Mouse (Mus musculus): ENCODE data around the gene Nupl1. TPM values are rescaled to one million over a fixed set of nuclear protein-coding genes. Genes with fewer than 3 reads are reported as not detected.

The Nupl1 gene
- polyA plus RNA-seq, 1 experiment: not detected

GRCm38 (mm10) chr14:60194606-60195005, 56.6 kb downstream of the Nupl1 start:
- TF ChIP-seq GATA1 (IDR thresholded peaks at IDR 0.05; ENCODE audit: borderline replicate concordance, low read length) (no peak), FLI1 (IDR thresholded peaks at IDR 0.05; ENCODE audit: low read length) (no peak)
- H3K4me3 ChIP-seq (replicated peaks): no peak overlapping the region
- no peaks in the 10 kb centered on the region; the same call in 1 of the 2 replicates for H3K4me1 ChIP-seq
- H3K36me3 ChIP-seq (replicated peaks; ENCODE audit: low read length): no peaks in the 10 kb centered on the region
- no peaks in the 10 kb centered on the region for H3K27me3 ChIP-seq (replicated peaks)
- peaks cover 16% of the 10 kb centered on the region for H3K9me3 ChIP-seq

- H3K27me3 ChIP-seq (replicated peaks): peaks cover 3% of the 10 kb centered on the region
- TF ChIP-seq FLI1 (IDR thresholded peaks at IDR 0.05; ENCODE audit: low read length) (no peak), GATA1 (IDR thresholded peaks at IDR 0.05; ENCODE audit: borderline replicate concordance, low read length) (no peak)
- H3K9me3 ChIP-seq: peaks cover 16% of the 10 kb centered on the region
- H3K4me1 ChIP-seq: no peaks in the 10 kb centered on the region; the same call in 1 of the 2 replicates
- H3K4me3 ChIP-seq (replicated peaks): no peak overlapping the region
- no peaks in the 10 kb centered on the region for H3K36me3 ChIP-seq (replicated peaks; ENCODE audit: low read length)
Observed at GRCm38 (mm10) chr14:60189771-60190170, 61.5 kb downstream of the Nupl1 start.

GRCm38 (mm10) chr14:60188201-60188825, 62.9 kb downstream of the Nupl1 start:
- peaks cover 16% of the 10 kb centered on the region for H3K9me3 ChIP-seq
- TF ChIP-seq FLI1 (IDR thresholded peaks at IDR 0.05; ENCODE audit: low read length) (no peak), GATA1 (IDR thresholded peaks at IDR 0.05; ENCODE audit: borderline replicate concordance, low read length) (no peak)
- H3K36me3 ChIP-seq (replicated peaks; ENCODE audit: low read length): no peaks in the 10 kb centered on the region
- H3K27me3 ChIP-seq (replicated peaks): peaks cover 4% of the 10 kb centered on the region
- no peaks in the 10 kb centered on the region for H3K4me1 ChIP-seq
- no peak overlapping the region for H3K4me3 ChIP-seq (replicated peaks)

DNA sequence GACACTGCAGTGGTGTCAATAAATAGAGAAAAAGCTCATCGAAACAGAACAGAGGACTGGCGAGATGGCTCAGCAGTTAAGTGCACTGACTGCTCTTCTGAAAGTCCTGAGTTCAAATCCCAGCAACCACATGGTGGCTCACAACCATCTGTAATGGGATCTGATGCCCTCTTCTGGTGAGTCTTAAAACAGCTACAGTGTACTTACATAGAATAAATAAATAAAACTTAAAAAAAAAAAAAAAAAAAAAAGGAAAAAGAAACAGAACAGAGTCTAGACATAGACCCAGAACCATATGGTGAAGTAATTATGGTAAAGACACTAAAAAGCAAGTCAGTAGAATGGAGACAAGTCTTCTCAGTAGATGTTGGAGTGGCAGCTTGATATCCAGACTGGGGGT, 69.9 kb downstream of the Nupl1 start:
- Histone ChIP-seq H3K9me3 (no peaks in the 10 kb centered on the region), H3K36me3 (replicated peaks; ENCODE audit: low read length) (no peaks in the 10 kb centered on the region), H3K4me1 (peaks cover 28% of the 10 kb centered on the region), H3K27me3 (replicated peaks) (peaks cover 36% of the 10 kb centered on the region), H3K4me3 (replicated peaks) (no peak overlapping the region)
- TF ChIP-seq GATA1 (IDR thresholded peaks at IDR 0.05; ENCODE audit: borderline replicate concordance, low read length) (no peak), FLI1 (IDR thresholded peaks at IDR 0.05; ENCODE audit: low read length) (no peak)

DNA sequence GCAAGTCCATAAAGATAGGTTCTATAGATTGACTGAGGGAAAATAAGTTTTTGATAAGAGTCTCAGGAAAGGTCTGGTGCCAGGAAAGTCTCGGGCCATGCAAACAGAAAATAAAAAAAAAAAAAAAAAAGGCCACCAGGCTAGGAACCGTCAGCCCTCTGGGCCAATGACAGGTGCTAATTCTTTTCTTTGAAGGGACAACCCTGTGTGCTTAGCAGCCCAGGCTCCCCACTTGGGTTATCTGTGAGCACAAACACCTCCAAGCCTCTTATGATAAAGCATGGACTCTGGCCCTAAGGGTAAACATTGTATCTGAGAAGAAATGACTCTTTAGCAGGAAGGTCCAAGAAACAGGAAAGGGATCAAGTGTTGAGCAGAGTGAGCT, 72.7 kb downstream of the Nupl1 start:
- TF ChIP-seq GATA1 (IDR thresholded peaks at IDR 0.05; ENCODE audit: borderline replicate concordance, low read length) (no peak), FLI1 (IDR thresholded peaks at IDR 0.05; ENCODE audit: low read length) (no peak)
- Histone ChIP-seq H3K4me3 (replicated peaks) (no peak overlapping the region), H3K9me3 (no peaks in the 10 kb centered on the region), H3K36me3 (replicated peaks; ENCODE audit: low read length) (no peaks in the 10 kb centered on the region), H3K4me1 (peaks cover 33% of the 10 kb centered on the region), H3K27me3 (replicated peaks) (peaks cover 60% of the 10 kb centered on the region)

- Histone ChIP-seq H3K36me3 (replicated peaks; ENCODE audit: low read length) (no peaks in the 10 kb centered on the region), H3K27me3 (replicated peaks) (peaks cover 65% of the 10 kb centered on the region), H3K4me1 (peaks cover 33% of the 10 kb centered on the region), H3K9me3 (no peaks in the 10 kb centered on the region), H3K4me3 (replicated peaks) (peak overlapping the region; percentile 92)
- TF ChIP-seq FLI1 (IDR thresholded peaks at IDR 0.05; ENCODE audit: low read length): no peak
- TF ChIP-seq GATA1 (IDR thresholded peaks at IDR 0.05; ENCODE audit: borderline replicate concordance, low read length): no peak
Observed at GRCm38 (mm10) chr14:60177614-60178570, 73.3 kb downstream of the Nupl1 start.

GRCm38 (mm10) chr14:60176891-60177613, 74.2 kb downstream of the Nupl1 start:
- Histone ChIP-seq H3K36me3 (replicated peaks; ENCODE audit: low read length) (no peaks in the 10 kb centered on the region), H3K27me3 (replicated peaks) (peaks cover 72% of the 10 kb centered on the region), H3K9me3 (no peaks in the 10 kb centered on the region), H3K4me3 (replicated peaks) (peak overlapping the region; percentile 92), H3K4me1 (peaks cover 33% of the 10 kb centered on the region)
- TF ChIP-seq FLI1 (IDR thresholded peaks at IDR 0.05; ENCODE audit: low read length) (no peak), GATA1 (IDR thresholded peaks at IDR 0.05; ENCODE audit: borderline replicate concordance, low read length) (no peak)

- Histone ChIP-seq H3K36me3 (replicated peaks; ENCODE audit: low read length) (no peaks in the 10 kb centered on the region), H3K27me3 (replicated peaks) (peaks cover 75% of the 10 kb centered on the region), H3K4me1 (peaks cover 33% of the 10 kb centered on the region), H3K9me3 (no peaks in the 10 kb centered on the region), H3K4me3 (replicated peaks) (peak overlapping the region; percentile 92)
- TF ChIP-seq FLI1 (IDR thresholded peaks at IDR 0.05; ENCODE audit: low read length) (no peak), GATA1 (IDR thresholded peaks at IDR 0.05; ENCODE audit: borderline replicate concordance, low read length) (no peak)
Observed at GRCm38 (mm10) chr14:60176469-60176890, 74.8 kb downstream of the Nupl1 start.

- Histone ChIP-seq H3K9me3 (no peaks in the 10 kb centered on the region), H3K27me3 (replicated peaks) (peaks cover 63% of the 10 kb centered on the region), H3K4me1 (peaks cover 16% of the 10 kb centered on the region), H3K36me3 (replicated peaks; ENCODE audit: low read length) (no peaks in the 10 kb centered on the region), H3K4me3 (replicated peaks) (no peak overlapping the region)
- no peak for TF ChIP-seq FLI1 (IDR thresholded peaks at IDR 0.05; ENCODE audit: low read length)
- TF ChIP-seq GATA1 (IDR thresholded peaks at IDR 0.05; ENCODE audit: borderline replicate concordance, low read length): no peak
Observed at GRCm38 (mm10) chr14:60172286-60173055, 78.8 kb downstream of the Nupl1 start.

Data from megakaryocyte, embryonic 14.5 days (primary cell).